Mouse (Mus musculus): ENCODE results near the gene L3hypdh. TPM values are rescaled to one million over a fixed set of nuclear protein-coding genes. Genes with fewer than 3 reads are reported as not detected.

Gene L3hypdh
- polyA plus RNA-seq (2015; fragmentation: Nextera tagmentation; extraction: Ambion mirVana) = 19.8 and 22.0 TPM in 2 replicates

GRCm38 (mm10) chr12:72085329-72086165, at the start of gene L3hypdh, which contains the start of gene Jkamp:
TSS of gene L3hypdh (minus strand) at chr12:72085439.
TSS of gene Jkamp (plus strand) at chr12:72085589.
- peak within 1 kb of the TSS; percentile 92 for H3K4me2 ChIP-seq (ENCODE audit: low read depth, low read length)
- H3K4me1 ChIP-seq (replicated peaks; ENCODE audit: control insufficient read depth, insufficient read depth, low read length) = peaks cover 24% of the 10 kb centered on the region
- no peaks in the 10 kb centered on the region for H3K27me3 ChIP-seq (ENCODE audit: control insufficient read depth, insufficient read depth, low read depth, low read length)
- no peaks in the 10 kb centered on the region for H3K9me3 ChIP-seq (ENCODE audit: control insufficient read depth, low read length)
- H3K4me3 ChIP-seq (ENCODE audit: low read length) = peak within 1 kb of the TSS; percentile 90
- H3K9ac ChIP-seq (ENCODE audit: low read length) = peak within 1 kb of the TSS; percentile 89
- peak; percentile 97 for ATAC-seq (ENCODE audit: low read depth)
- WGBS = under 1% methylated on average over 52 of the region's 60 CpGs
- H3K36me3 ChIP-seq (ENCODE audit: control insufficient read depth, insufficient read depth, low read length) = no peaks in the 10 kb centered on the region
- H3K27ac ChIP-seq (ENCODE audit: low read length) = peak within 1 kb of the TSS; percentile 98

GRCm38 (mm10) chr12:72129203-72129602, 44.0 kb upstream of the L3hypdh start:
- Histone ChIP-seq H3K4me2 (ENCODE audit: low read depth, low read length) (no peak overlapping the region), H3K36me3 (ENCODE audit: control insufficient read depth, insufficient read depth, low read length) (no peaks in the 10 kb centered on the region), H3K9me3 (ENCODE audit: control insufficient read depth, low read length) (no peaks in the 10 kb centered on the region), H3K4me1 (replicated peaks; ENCODE audit: control insufficient read depth, insufficient read depth, low read length) (no peaks in the 10 kb centered on the region), H3K27me3 (ENCODE audit: control insufficient read depth, insufficient read depth, low read depth, low read length) (no peaks in the 10 kb centered on the region), H3K4me3 (ENCODE audit: low read length) (no peak overlapping the region), H3K27ac (ENCODE audit: low read length) (no peak overlapping the region), H3K9ac (ENCODE audit: low read length) (no peak overlapping the region)
- WGBS = 90% methylated on average over 10 of the region's 10 CpGs
- ATAC-seq (ENCODE audit: low read depth) = no peak

- 63% methylated on average over 22 of the region's 23 CpGs for whole genome bisulfite sequencing
- H3K4me3 ChIP-seq (ENCODE audit: low read length) = no peak overlapping the region
- no peaks in the 10 kb centered on the region for H3K27me3 ChIP-seq (ENCODE audit: control insufficient read depth, insufficient read depth, low read depth, low read length)
- H3K36me3 ChIP-seq (ENCODE audit: control insufficient read depth, insufficient read depth, low read length) = no peaks in the 10 kb centered on the region
- no peak overlapping the region for H3K4me2 ChIP-seq (ENCODE audit: low read depth, low read length)
- H3K4me1 ChIP-seq (replicated peaks; ENCODE audit: control insufficient read depth, insufficient read depth, low read length) = no peaks in the 10 kb centered on the region
- H3K9ac ChIP-seq (ENCODE audit: low read length) = no peak overlapping the region
- no peak for ATAC-seq (ENCODE audit: low read depth)
- no peaks in the 10 kb centered on the region for H3K9me3 ChIP-seq (ENCODE audit: control insufficient read depth, low read length)
- no peak overlapping the region for H3K27ac ChIP-seq (ENCODE audit: low read length)
Measured at GRCm38 (mm10) chr12:72115686-72116345, 30.6 kb upstream of the L3hypdh start.

DNA sequence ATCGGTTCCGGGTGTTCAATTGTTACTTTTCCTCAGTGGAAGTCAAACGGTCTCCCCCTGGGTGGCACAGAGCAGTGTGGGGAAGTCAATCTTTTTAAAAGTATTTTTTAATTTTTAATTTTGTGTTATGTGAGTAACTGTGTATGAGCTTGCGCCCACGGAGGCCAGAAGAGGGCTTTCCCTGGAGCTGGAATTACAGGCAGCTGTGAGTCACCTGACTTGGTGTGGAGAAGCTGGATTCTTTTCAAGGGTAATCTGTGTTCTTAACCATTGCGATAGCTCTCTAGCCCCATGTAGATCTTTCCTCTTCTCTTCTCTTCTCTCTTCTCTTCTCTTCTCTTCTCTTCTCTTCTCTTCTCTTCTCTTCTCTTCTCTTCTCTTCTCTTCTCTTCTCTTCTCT, 29.9 kb upstream of the L3hypdh start:
- H3K36me3 ChIP-seq (ENCODE audit: control insufficient read depth, insufficient read depth, low read length) = no peaks in the 10 kb centered on the region
- H3K4me1 ChIP-seq (replicated peaks; ENCODE audit: control insufficient read depth, insufficient read depth, low read length) = no peaks in the 10 kb centered on the region
- H3K27ac ChIP-seq (ENCODE audit: low read length) = no peak overlapping the region
- no peak overlapping the region for H3K9ac ChIP-seq (ENCODE audit: low read length)
- no peak overlapping the region for H3K4me2 ChIP-seq (ENCODE audit: low read depth, low read length)
- no peak overlapping the region for H3K4me3 ChIP-seq (ENCODE audit: low read length)
- no peaks in the 10 kb centered on the region for H3K9me3 ChIP-seq (ENCODE audit: control insufficient read depth, low read length)
- WGBS = 71% methylated on average over 6 of the region's 6 CpGs
- ATAC-seq (ENCODE audit: low read depth) = no peak
- no peaks in the 10 kb centered on the region for H3K27me3 ChIP-seq (ENCODE audit: control insufficient read depth, insufficient read depth, low read depth, low read length)

DNA sequence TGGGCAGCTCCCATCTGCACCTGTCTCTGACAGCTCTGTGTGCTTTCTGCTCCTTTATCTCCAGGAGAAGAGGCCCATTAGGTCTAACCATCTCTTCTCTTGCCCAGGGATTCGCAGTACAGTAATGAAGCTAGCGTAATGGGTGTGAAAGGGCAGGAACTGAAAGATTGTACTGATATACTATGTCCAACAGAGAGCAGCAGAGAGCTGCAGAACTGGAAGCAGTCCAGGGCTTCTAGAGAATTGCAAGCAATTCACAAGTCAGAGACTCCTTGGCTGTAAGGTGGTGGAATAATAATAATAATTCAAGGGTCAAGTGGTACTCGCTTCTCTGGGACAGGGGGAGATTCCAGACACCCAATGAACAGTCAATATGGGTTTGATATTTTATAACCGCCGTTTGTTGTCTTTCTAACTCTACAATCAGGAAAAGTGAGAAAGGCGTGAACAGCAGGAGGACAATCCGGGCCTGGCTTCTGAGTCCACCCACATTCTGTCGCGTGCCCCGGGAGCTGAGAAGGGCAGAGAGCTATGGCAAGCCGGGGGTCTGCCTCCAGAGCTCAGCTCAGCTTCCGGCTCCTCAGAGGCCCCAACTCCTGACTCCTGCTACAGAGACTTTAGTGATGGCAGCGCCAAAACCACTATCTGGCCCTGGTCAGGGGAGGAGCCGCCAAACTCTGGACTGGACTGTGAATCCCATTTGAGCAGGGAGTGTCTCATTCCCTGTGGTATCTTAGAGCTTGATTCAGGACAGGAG, 19.5 kb upstream of the L3hypdh start:
- peak; percentile 51; the same call in 1 of the 2 replicates for ATAC-seq (ENCODE audit: low read depth)
- no peaks in the 10 kb centered on the region for H3K9me3 ChIP-seq (ENCODE audit: control insufficient read depth, low read length)
- no peaks in the 10 kb centered on the region; the same call in 1 of the 2 replicates for H3K4me1 ChIP-seq (replicated peaks; ENCODE audit: control insufficient read depth, insufficient read depth, low read length)

DNA sequence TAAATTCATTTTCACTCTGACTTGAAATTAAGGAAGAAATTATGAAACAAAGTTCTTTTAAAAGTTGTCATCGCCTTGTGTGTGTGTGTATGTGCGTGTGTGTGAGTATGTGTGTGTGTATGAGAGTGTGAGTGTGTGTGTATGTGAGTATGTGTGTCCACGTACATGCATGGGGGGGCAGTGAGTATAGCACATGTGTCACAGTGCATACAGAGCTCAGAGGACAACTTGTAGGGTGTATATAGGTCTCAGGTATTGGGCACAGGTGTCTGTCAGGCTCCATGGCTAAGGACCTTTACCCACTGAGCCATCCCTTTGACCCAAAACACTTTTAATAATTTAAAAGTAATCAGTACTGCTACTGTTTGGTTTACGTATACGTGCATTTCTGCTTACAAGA, 18.8 kb upstream of the L3hypdh start:
- 82% methylated on average over 5 of the region's 5 CpGs for WGBS

More for the DNA sequence above, 19.5 kb upstream of the L3hypdh start:
- H3K9ac ChIP-seq (ENCODE audit: low read length) = no peak overlapping the region
- peaks cover 3% of the 10 kb centered on the region; the same call in 1 of the 2 replicates for H3K36me3 ChIP-seq (ENCODE audit: control insufficient read depth, insufficient read depth, low read length)
- H3K4me2 ChIP-seq (ENCODE audit: low read depth, low read length) = peak overlapping the region; percentile 18
- H3K27ac ChIP-seq (ENCODE audit: low read length) = no peak overlapping the region
- H3K4me3 ChIP-seq (ENCODE audit: low read length) = no peak overlapping the region
- H3K27me3 ChIP-seq (ENCODE audit: control insufficient read depth, insufficient read depth, low read depth, low read length) = no peaks in the 10 kb centered on the region
- WGBS = 27% methylated on average over 14 of the region's 14 CpGs

GRCm38 (mm10) chr12:72102776-72103175, 17.5 kb upstream of the L3hypdh start:
- H3K9me3 ChIP-seq (ENCODE audit: control insufficient read depth, low read length) = no peaks in the 10 kb centered on the region
- WGBS = 85% methylated on average over 6 of the region's 6 CpGs
- no peaks in the 10 kb centered on the region; the same call in 1 of the 2 replicates for H3K4me1 ChIP-seq (replicated peaks; ENCODE audit: control insufficient read depth, insufficient read depth, low read length)
- no peak overlapping the region for H3K9ac ChIP-seq (ENCODE audit: low read length)
- H3K27me3 ChIP-seq (ENCODE audit: control insufficient read depth, insufficient read depth, low read depth, low read length) = no peaks in the 10 kb centered on the region
- ATAC-seq (ENCODE audit: low read depth) = no peak
- peaks cover 4% of the 10 kb centered on the region for H3K36me3 ChIP-seq (ENCODE audit: control insufficient read depth, insufficient read depth, low read length)
- no peak overlapping the region for H3K4me2 ChIP-seq (ENCODE audit: low read depth, low read length)
- H3K4me3 ChIP-seq (ENCODE audit: low read length) = no peak overlapping the region
- H3K27ac ChIP-seq (ENCODE audit: low read length) = no peak overlapping the region

More for the DNA sequence above, 18.8 kb upstream of the L3hypdh start:
- Histone ChIP-seq H3K27ac (ENCODE audit: low read length) (no peak overlapping the region), H3K36me3 (ENCODE audit: control insufficient read depth, insufficient read depth, low read length) (peaks cover 3% of the 10 kb centered on the region; the same call in 1 of the 2 replicates), H3K9me3 (ENCODE audit: control insufficient read depth, low read length) (no peaks in the 10 kb centered on the region), H3K4me1 (replicated peaks; ENCODE audit: control insufficient read depth, insufficient read depth, low read length) (no peaks in the 10 kb centered on the region; the same call in 1 of the 2 replicates), H3K9ac (ENCODE audit: low read length) (no peak overlapping the region), H3K4me3 (ENCODE audit: low read length) (no peak overlapping the region), H3K4me2 (ENCODE audit: low read depth, low read length) (no peak overlapping the region), H3K27me3 (ENCODE audit: control insufficient read depth, insufficient read depth, low read depth, low read length) (no peaks in the 10 kb centered on the region)
- ATAC-seq (ENCODE audit: low read depth) = 0 out of 2 replicates have a peak, but pooled peaks have one; percentile 36

DNA sequence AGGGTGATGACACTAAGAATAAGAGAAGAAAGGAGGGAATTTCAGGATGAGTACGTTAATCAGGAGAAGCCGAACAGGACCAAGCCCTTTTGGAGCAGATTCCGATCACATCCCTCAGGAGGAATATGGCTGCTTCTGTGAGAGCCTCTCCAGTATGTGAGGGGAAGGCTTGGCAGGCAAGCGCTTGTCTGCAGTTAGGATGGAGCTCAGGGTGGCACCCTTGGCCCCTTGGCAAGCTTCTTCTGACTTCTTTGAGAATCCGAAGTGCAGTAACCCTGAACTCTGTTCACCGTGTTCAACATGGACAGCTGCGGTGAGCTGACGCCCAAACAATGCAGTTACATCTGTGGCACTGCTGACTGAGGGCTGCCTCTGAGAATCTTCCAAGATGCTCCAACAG, 11.7 kb upstream of the L3hypdh start:
- no peak overlapping the region for H3K9ac ChIP-seq (ENCODE audit: low read length)

More for the DNA sequence above, 11.7 kb upstream of the L3hypdh start:
- WGBS = 94% methylated on average over 8 of the region's 8 CpGs
- no peaks in the 10 kb centered on the region for H3K27me3 ChIP-seq (ENCODE audit: control insufficient read depth, insufficient read depth, low read depth, low read length)
- no peaks in the 10 kb centered on the region for H3K9me3 ChIP-seq (ENCODE audit: control insufficient read depth, low read length)
- H3K4me2 ChIP-seq (ENCODE audit: low read depth, low read length) = no peak overlapping the region
- H3K27ac ChIP-seq (ENCODE audit: low read length) = no peak overlapping the region
- peaks cover 36% of the 10 kb centered on the region for H3K36me3 ChIP-seq (ENCODE audit: control insufficient read depth, insufficient read depth, low read length)
- no peak for ATAC-seq (ENCODE audit: low read depth)
- H3K4me3 ChIP-seq (ENCODE audit: low read length) = no peak overlapping the region
- no peaks in the 10 kb centered on the region for H3K4me1 ChIP-seq (replicated peaks; ENCODE audit: control insufficient read depth, insufficient read depth, low read length)

Measured in lung, embryonic 16.5 days (tissue).